In the genomic region with DNA sequence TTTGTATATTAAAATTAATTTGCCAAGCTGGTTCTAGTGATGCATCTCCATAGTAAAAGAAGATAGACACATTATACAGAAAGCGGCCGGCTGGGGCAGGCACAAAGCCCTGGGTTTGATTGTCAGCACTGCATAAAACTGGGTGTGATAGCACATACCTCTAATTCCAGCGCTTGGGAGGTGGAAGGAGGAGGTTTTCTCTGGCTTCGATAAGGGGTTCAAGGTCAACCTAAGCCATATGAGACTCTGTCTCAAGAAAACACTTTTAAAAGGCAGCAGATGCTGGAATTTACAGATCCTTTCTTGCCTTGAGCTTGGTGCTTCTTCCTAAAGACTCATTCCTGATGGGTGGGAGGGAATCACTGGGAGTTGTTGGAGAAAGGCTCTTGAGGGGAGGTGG, we compare ENCODE assay signal across 20 mouse cellular contexts. TPM values are rescaled to one million over a fixed set of nuclear protein-coding genes. Genes with fewer than 3 reads are reported as not detected.
DNase-seq lines count a peak whose midpoint lies in the region; ATAC-seq and TF ChIP-seq lines count a peak whose summit lies in the region.
"Had no signal": no experiment of that assay in that cellular context is flagged by ENCODE, and none has a peak within 500 bp of the region (broad histone marks: within the 10 kb centered on the region; RNA-seq: fewer than 3 reads in every experiment).

No protein-coding gene starts in this region.

- no peak overlapping the region for H3K4me3 ChIP-seq in heart, adult 2 months
- H3K4me3 ChIP-seq in heart, embryonic 12.5 days, result no peak overlapping the region
- H3K4me3 ChIP-seq in kidney, adult 2 months (ENCODE audit: insufficient read depth, low read depth, low read length), result no peak overlapping the region
- H3K4me3 ChIP-seq in midbrain, embryonic 10.5 days, result no peak overlapping the region
- H3K4me3 ChIP-seq in midbrain, embryonic 16.5 days (ENCODE audit: low read depth, low read length), result no peak overlapping the region
- H3K4me3 ChIP-seq in hindbrain, postnatal 0 days (ENCODE audit: low read length), result no peak overlapping the region
- H3K4me3 ChIP-seq in midbrain, embryonic 11.5 days (ENCODE audit: low read depth, low read length), result no peak overlapping the region
- H3K4me3 ChIP-seq: forebrain, embryonic 15.5 days; hindbrain, embryonic 15.5 days; limb, embryonic 13.5 days; megakaryocyte, embryonic 14.5 days had no signal

- peak overlapping the region; percentile 89 for H3K27ac ChIP-seq in heart, adult 2 months
- no peak overlapping the region for H3K27ac ChIP-seq in heart, embryonic 12.5 days (ENCODE audit: poor library complexity, severe bottlenecking)
- H3K27ac ChIP-seq in kidney, adult 2 months (ENCODE audit: insufficient read depth, low read depth, low read length), result peak overlapping the region; percentile 41; the same call in 1 of the 2 replicates
- peak overlapping the region; percentile 18; the same call in 1 of the 2 replicates for H3K27ac ChIP-seq in midbrain, embryonic 10.5 days (replicated peaks)
- no peak overlapping the region for H3K27ac ChIP-seq in midbrain, embryonic 16.5 days (ENCODE audit: low read length)
- no peak overlapping the region for H3K27ac ChIP-seq in hindbrain, postnatal 0 days
- no peak overlapping the region for H3K27ac ChIP-seq in midbrain, embryonic 11.5 days (ENCODE audit: low read depth, low read length)
- H3K27ac ChIP-seq: forebrain, embryonic 15.5 days; hindbrain, embryonic 15.5 days; limb, embryonic 13.5 days had no signal

- no peak for ATAC-seq in heart, embryonic 12.5 days (ENCODE audit: insufficient number of reproducible peaks, low FRiP score)
- no peak for ATAC-seq in midbrain, embryonic 16.5 days
- ATAC-seq in hindbrain, postnatal 0 days, result no peak
- no peak for ATAC-seq in midbrain, embryonic 11.5 days (ENCODE audit: low FRiP score)
- ATAC-seq: CD4-positive, CD25-positive, alpha-beta regulatory T cell, adult 4 months; forebrain, embryonic 15.5 days; intestine, postnatal 0 days had no signal

- no peaks in the 10 kb centered on the region for H3K9me3 ChIP-seq in heart, embryonic 12.5 days (replicated peaks)
- no peaks in the 10 kb centered on the region for H3K9me3 ChIP-seq in midbrain, embryonic 10.5 days (replicated peaks)
- no peaks in the 10 kb centered on the region for H3K9me3 ChIP-seq in midbrain, embryonic 16.5 days (replicated peaks; ENCODE audit: control insufficient read depth, low read length, poor library complexity, severe bottlenecking)
- H3K9me3 ChIP-seq in hindbrain, postnatal 0 days (ENCODE audit: low read length), result no peaks in the 10 kb centered on the region
- no peaks in the 10 kb centered on the region for H3K9me3 ChIP-seq in midbrain, embryonic 11.5 days (ENCODE audit: control insufficient read depth, low read length)
- H3K9me3 ChIP-seq: forebrain, embryonic 15.5 days; hindbrain, embryonic 15.5 days; limb, embryonic 13.5 days; megakaryocyte, embryonic 14.5 days had no signal

- H3K36me3 ChIP-seq in heart, adult 2 months (ENCODE audit: control insufficient read depth, insufficient read depth, low read length), result peaks cover 10% of the 10 kb centered on the region; the same call in 1 of the 2 replicates
- H3K36me3 ChIP-seq in heart, embryonic 12.5 days, result peaks cover 29% of the 10 kb centered on the region
- H3K36me3 ChIP-seq in kidney, adult 2 months (ENCODE audit: control insufficient read depth, insufficient read depth, low read length), result no peaks in the 10 kb centered on the region; the same call in 1 of the 2 replicates
- H3K36me3 ChIP-seq in midbrain, embryonic 10.5 days, result peaks cover 51% of the 10 kb centered on the region
- H3K36me3 ChIP-seq in midbrain, embryonic 16.5 days (ENCODE audit: control insufficient read depth, insufficient read depth, low read length), result no peaks in the 10 kb centered on the region
- H3K36me3 ChIP-seq in hindbrain, postnatal 0 days (ENCODE audit: insufficient read depth, low read length), result peaks cover 7% of the 10 kb centered on the region; the same call in 1 of the 2 replicates
- H3K36me3 ChIP-seq in midbrain, embryonic 11.5 days (ENCODE audit: control insufficient read depth, insufficient read depth, low read length), result peaks cover 17% of the 10 kb centered on the region
- H3K36me3 ChIP-seq: hindbrain, embryonic 15.5 days had no signal

- TF ChIP-seq EP300 in heart, adult 2 months (IDR thresholded peaks at IDR 0.05; ENCODE audit: insufficient read depth, low read depth, low read length), result no peak

- DNase-seq in heart, adult 2 months, result no peak
- DNase-seq in kidney, adult 2 months, result no peak
- DNase-seq in kidney, postnatal 36 days, result no peak
- no peak for DNase-seq in midbrain, embryonic 10.5 days (ENCODE audit: low spot score)
- no peak for DNase-seq in hindbrain, postnatal 0 days (ENCODE audit: low spot score)
- DNase-seq in midbrain, embryonic 11.5 days (ENCODE audit: low spot score, missing footprints), result no peak
- DNase-seq: adrenal gland, adult 8-10 months; cerebellum, adult 9-11 months; gastrocnemius, postnatal 36 days; layer of hippocampus, adult 9-11 months; right cerebral cortex, postnatal 14 days; thymus, postnatal 36 days had no signal

- TF ChIP-seq CTCF in heart, adult 2 months (IDR thresholded peaks at IDR 0.05), result no peak
- TF ChIP-seq CTCF in kidney, adult 2 months (conservative IDR thresholded peaks at IDR 0.05; ENCODE audit: insufficient read depth, insufficient read length, low read depth, low read length), result no peak
- TF ChIP-seq CTCF in hindbrain, postnatal 0 days (IDR thresholded peaks at IDR 0.05; ENCODE audit: low read depth), result no peak

- intact Hi-C loops in heart, adult 2 months (cut with DNase I), result no loop called here

- TF ChIP-seq POLR2A in heart, adult 2 months (IDR thresholded peaks at IDR 0.05; ENCODE audit: insufficient read depth, low read depth, low read length), result no peak
- TF ChIP-seq POLR2A in kidney, adult 2 months (IDR thresholded peaks at IDR 0.05; ENCODE audit: low read depth, low read length), result no peak

- H3K4me1 ChIP-seq in heart, adult 2 months (ENCODE audit: control insufficient read depth, insufficient read depth, low read length), result peaks cover 29% of the 10 kb centered on the region
- H3K4me1 ChIP-seq in heart, embryonic 12.5 days (replicated peaks), result peaks cover 36% of the 10 kb centered on the region
- H3K4me1 ChIP-seq in kidney, adult 2 months (ENCODE audit: control insufficient read depth, insufficient read depth, low read length), result peaks cover 4% of the 10 kb centered on the region; the same call in 1 of the 2 replicates
- peaks cover 11% of the 10 kb centered on the region for H3K4me1 ChIP-seq in midbrain, embryonic 10.5 days
- H3K4me1 ChIP-seq in midbrain, embryonic 16.5 days (ENCODE audit: control insufficient read depth, insufficient read depth, low read length), result no peaks in the 10 kb centered on the region
- no peaks in the 10 kb centered on the region for H3K4me1 ChIP-seq in hindbrain, postnatal 0 days (ENCODE audit: insufficient read depth, low read length)
- H3K4me1 ChIP-seq in midbrain, embryonic 11.5 days (ENCODE audit: control insufficient read depth, insufficient read depth, low read length), result no peaks in the 10 kb centered on the region
- H3K4me1 ChIP-seq: forebrain, embryonic 15.5 days had no signal

- H3K27me3 ChIP-seq in heart, adult 2 months (ENCODE audit: control insufficient read depth, insufficient read depth, low read length), result no peaks in the 10 kb centered on the region
- H3K27me3 ChIP-seq in heart, embryonic 12.5 days (replicated peaks), result no peaks in the 10 kb centered on the region
- no peaks in the 10 kb centered on the region for H3K27me3 ChIP-seq in kidney, adult 2 months (replicated peaks; ENCODE audit: control insufficient read depth, insufficient read depth, low read length)
- H3K27me3 ChIP-seq in midbrain, embryonic 10.5 days (ENCODE audit: low read depth, poor library complexity, severe bottlenecking), result no peaks in the 10 kb centered on the region
- H3K27me3 ChIP-seq in midbrain, embryonic 16.5 days (ENCODE audit: control insufficient read depth, insufficient read depth, low read depth, low read length), result no peaks in the 10 kb centered on the region
- no peaks in the 10 kb centered on the region for H3K27me3 ChIP-seq in hindbrain, postnatal 0 days (ENCODE audit: insufficient read depth, low read length)
- H3K27me3 ChIP-seq in midbrain, embryonic 11.5 days (ENCODE audit: control insufficient read depth, insufficient read depth, low read length), result no peaks in the 10 kb centered on the region
- H3K27me3 ChIP-seq: forebrain, embryonic 15.5 days; hindbrain, embryonic 15.5 days; limb, embryonic 13.5 days had no signal

- 47% methylated on average over 4 of the region's 4 CpGs for WGBS in heart, adult 2 months
- WGBS in heart, embryonic 12.5 days, result 47% methylated on average over 4 of the region's 4 CpGs
- WGBS in kidney, adult 2 months, result 65% methylated on average over 4 of the region's 4 CpGs
- WGBS in midbrain, embryonic 10.5 days, result 81% methylated on average over 4 of the region's 4 CpGs
- WGBS in midbrain, embryonic 16.5 days, result 81% methylated on average over 4 of the region's 4 CpGs
- 78% methylated on average over 4 of the region's 4 CpGs for WGBS in hindbrain, postnatal 0 days
- 85% methylated on average over 4 of the region's 4 CpGs for WGBS in midbrain, embryonic 11.5 days

- H3K79me2 ChIP-seq in heart, adult 2 months (replicated peaks; ENCODE audit: control insufficient read depth, insufficient read depth, low read length), result no peaks in the 10 kb centered on the region

- no peak overlapping the region for H3K4me2 ChIP-seq in heart, embryonic 12.5 days
- no peak overlapping the region for H3K4me2 ChIP-seq in midbrain, embryonic 16.5 days (ENCODE audit: low read length)
- no peak overlapping the region for H3K4me2 ChIP-seq in hindbrain, postnatal 0 days (ENCODE audit: low read depth, low read length)
- H3K4me2 ChIP-seq in midbrain, embryonic 11.5 days, result no peak overlapping the region
- H3K4me2 ChIP-seq: forebrain, embryonic 15.5 days; hindbrain, embryonic 15.5 days; limb, embryonic 13.5 days had no signal

- H3K9ac ChIP-seq in heart, adult 2 months (ENCODE audit: low read depth, low read length), result no peak overlapping the region
- no peak overlapping the region for H3K9ac ChIP-seq in heart, embryonic 12.5 days
- no peak overlapping the region for H3K9ac ChIP-seq in midbrain, embryonic 16.5 days (ENCODE audit: low read depth, low read length)
- no peak overlapping the region for H3K9ac ChIP-seq in hindbrain, postnatal 0 days (replicated peaks; ENCODE audit: low read length)
- H3K9ac ChIP-seq in midbrain, embryonic 11.5 days (ENCODE audit: low read length), result no peak overlapping the region
- H3K9ac ChIP-seq: forebrain, embryonic 15.5 days; hindbrain, embryonic 15.5 days; limb, embryonic 13.5 days had no signal

RNA-seq across cellular contexts. Expression of a gene that starts 3.4 kb away (rescaled TPM):
- total RNA-seq in heart, adult 2 months (2021), result 10 to 100 TPM; 44.0 to 45.5 TPM
- polyA plus RNA-seq in heart, adult 2 months (2012; rRNA removed), result 27.8 and 59.4 TPM in 2 replicates
- polyA plus RNA-seq in heart, embryonic 12.5 days (2016; fragmentation: Nextera tagmentation; extraction: Ambion mirVana), result 0.20 TPM in 1 of 2 replicates, not detected in the other
- 1.4 and 2.0 TPM in 2 replicates for polyA plus RNA-seq in kidney, adult 2 months (2012; rRNA removed)
- polyA plus RNA-seq in midbrain, embryonic 10.5 days (2016; fragmentation: Nextera tagmentation; extraction: Ambion mirVana), result 0.06 and 0.09 TPM in 2 replicates
- polyA plus RNA-seq in midbrain, embryonic 16.5 days (2015; fragmentation: Nextera tagmentation; extraction: Ambion mirVana), result not detected in 2 replicates
- not detected in 2 replicates for total RNA-seq in hindbrain, postnatal 0 days (2014; rRNA removed)
- polyA plus RNA-seq in hindbrain, postnatal 0 days (2015; fragmentation: Nextera tagmentation; extraction: Ambion mirVana), result 0.19 and 0.24 TPM in 2 replicates
- not detected in 2 replicates for polyA plus RNA-seq in midbrain, embryonic 11.5 days (2014; fragmentation: Nextera tagmentation; extraction: Ambion mirVana)

RNA-seq across cellular contexts. Expression of a gene that starts 19.8 kb away (rescaled TPM):
- total RNA-seq in heart, adult 2 months (2021), result 10 to 100 TPM; 61.6 to 71.8 TPM
- 26.0 and 38.4 TPM in 2 replicates for polyA plus RNA-seq in heart, adult 2 months (2012; rRNA removed)
- 29.5 and 31.4 TPM in 2 replicates for polyA plus RNA-seq in heart, embryonic 12.5 days (2016; fragmentation: Nextera tagmentation; extraction: Ambion mirVana)
- 18.6 and 20.0 TPM in 2 replicates for polyA plus RNA-seq in kidney, adult 2 months (2012; rRNA removed)
- polyA plus RNA-seq in midbrain, embryonic 10.5 days (2016; fragmentation: Nextera tagmentation; extraction: Ambion mirVana), result 21.9 and 25.4 TPM in 2 replicates
- 20.3 and 20.7 TPM in 2 replicates for polyA plus RNA-seq in midbrain, embryonic 16.5 days (2015; fragmentation: Nextera tagmentation; extraction: Ambion mirVana)
- total RNA-seq in hindbrain, postnatal 0 days (2014; rRNA removed), result 31.7 and 33.1 TPM in 2 replicates
- polyA plus RNA-seq in hindbrain, postnatal 0 days (2015; fragmentation: Nextera tagmentation; extraction: Ambion mirVana), result 15.7 and 17.5 TPM in 2 replicates
- polyA plus RNA-seq in midbrain, embryonic 11.5 days (2014; fragmentation: Nextera tagmentation; extraction: Ambion mirVana), result 26.6 and 26.7 TPM in 2 replicates

Comparison
In these comparisons a context has a peak if more than half of its experiments do, and no peak if none do; other contexts are left out.
1. H3K27ac ChIP-seq: peak in heart, adult 2 months (single experiment), kidney, adult 2 months (single experiment) and midbrain, embryonic 10.5 days (single experiment); none in heart, embryonic 12.5 days (single experiment), midbrain, embryonic 16.5 days (single experiment), hindbrain, postnatal 0 days (single experiment) and midbrain, embryonic 11.5 days (single experiment).